Mouse (Mus musculus): ENCODE measurements at regions not wholly inside any gene's neighbourhood (a gene's known extent, or its start where the extent isn't known, plus 50 kb on each side); places are given as distances from the start of the nearest gene placed in this dataset.

DNA sequence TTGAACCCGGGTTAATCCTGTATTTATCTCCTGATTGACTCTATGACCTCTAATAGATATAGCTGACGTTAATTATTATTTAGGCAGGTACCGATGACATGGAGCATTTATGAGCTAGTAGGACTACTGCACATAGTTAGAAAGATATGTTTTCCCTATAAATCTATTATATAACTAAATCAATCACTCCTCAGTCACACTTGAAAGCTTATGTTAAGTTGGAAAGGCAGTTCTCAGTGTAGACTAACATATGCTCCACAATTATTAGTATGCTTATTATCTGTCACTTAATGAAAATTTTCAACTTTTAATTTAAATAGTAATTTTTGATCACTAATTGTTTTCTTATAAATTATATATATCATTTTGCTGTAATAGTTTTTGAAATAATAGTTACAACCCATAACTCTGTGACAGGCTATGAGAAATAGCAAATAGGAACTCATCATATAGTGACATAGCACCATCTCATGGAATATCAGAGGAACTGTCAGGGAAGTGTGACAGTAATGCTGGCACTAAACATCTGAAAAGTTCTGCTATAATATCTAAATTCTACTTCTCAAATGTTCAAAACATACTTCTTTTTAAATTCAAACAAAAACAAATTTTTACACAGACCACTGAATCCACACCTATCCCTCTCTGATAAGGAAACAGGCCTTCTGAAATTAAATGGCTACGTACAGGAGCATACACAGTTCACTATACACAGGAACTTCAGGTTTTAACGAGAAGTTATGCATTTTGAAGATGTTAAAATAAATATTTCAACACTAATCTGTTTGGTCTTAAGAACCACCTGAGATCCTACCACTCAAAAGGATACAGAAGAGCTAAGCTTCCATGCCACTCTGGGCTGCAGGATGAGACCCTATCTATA is 75.3 kb upstream of the Map2 start:
- no peak for DNase-seq (ENCODE audit: low spot score in 2 of 2)

DNA sequence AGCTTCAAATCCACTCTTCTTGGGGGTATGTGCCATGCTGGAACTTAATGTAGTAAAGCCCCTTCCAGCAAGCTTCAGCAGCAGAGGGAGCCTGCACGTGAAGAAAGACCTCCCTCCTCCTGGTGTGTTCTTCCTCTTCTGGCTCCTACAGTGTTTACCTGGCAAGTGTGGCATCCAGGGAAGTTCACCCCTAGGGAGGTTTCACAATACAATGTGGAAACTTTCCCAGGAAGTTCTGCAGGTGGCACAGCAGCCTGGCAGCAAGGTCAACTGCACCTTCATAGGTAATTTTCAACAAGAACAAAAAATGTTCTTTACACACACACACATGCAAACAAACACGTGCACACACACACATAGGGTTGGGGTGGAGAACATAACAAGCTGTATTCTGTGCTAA is 73.7 kb upstream of the Map2 start:
- DNase-seq (ENCODE audit: low spot score in 2 of 2): no peak

- DNase-seq (ENCODE audit: low spot score in 2 of 2): no peak
Measured at GRCm38 (mm10) chr1:66104493-66104892, 70.6 kb upstream of the Map2 start.

DNA sequence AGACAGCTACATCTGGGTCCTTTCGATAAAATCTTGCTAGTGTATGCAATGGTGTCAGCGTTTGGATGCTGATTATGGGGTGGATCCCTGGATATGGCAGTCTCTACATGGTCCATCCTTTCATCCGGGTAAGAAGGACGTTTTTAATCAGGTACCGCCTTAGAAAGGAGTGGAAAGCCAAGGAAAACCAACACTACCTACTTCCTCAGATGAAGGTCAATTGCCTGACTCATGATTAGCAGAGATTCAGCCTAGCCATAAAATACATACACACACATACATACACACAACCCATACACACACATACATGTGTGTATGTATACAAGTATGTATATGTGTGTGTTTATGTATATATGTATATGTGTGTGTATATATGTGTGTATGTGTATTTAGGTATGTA is 69.9 kb upstream of the Map2 start:
- DNase-seq (ENCODE audit: low spot score in 2 of 2): no peak

- DNase-seq (ENCODE audit: low spot score in 2 of 2): no peak
Measured at GRCm38 (mm10) chr1:66108051-66108450, 67.0 kb upstream of the Map2 start.

GRCm38 (mm10) chr1:66113916-66114315 is 61.2 kb upstream of the Map2 start:
- no peak for DNase-seq (ENCODE audit: low spot score in 2 of 2)

DNA sequence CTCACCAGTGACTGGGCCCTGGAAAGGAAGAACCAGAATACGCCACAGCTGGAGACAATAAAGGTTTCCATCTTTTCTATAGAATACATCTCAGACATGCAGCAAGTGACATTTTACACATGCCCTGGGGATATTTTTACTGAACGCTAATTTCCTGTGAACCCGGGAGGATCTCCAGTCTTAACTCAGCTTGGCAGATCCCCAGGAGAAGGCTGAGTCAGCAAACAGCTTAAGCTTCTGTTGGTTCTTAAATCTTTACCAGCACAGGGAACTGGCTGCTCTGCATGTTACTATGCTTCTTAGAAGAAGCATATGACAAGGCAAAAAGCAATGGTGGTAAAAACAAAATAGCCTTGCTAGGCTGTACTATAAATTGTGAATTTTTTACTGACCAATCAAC is 59.7 kb upstream of the Map2 start:
- peak in 1 of 2 experiments; percentile 23 for DNase-seq (ENCODE audit: low spot score in 2 of 2)
